Mouse (Mus musculus) limb, embryonic 14.5 days (tissue): ENCODE data around the gene Fbxo34. TPM values are rescaled to one million over a fixed set of nuclear protein-coding genes. Genes with fewer than 3 reads are reported as not detected.

ENCODE experiments used
- ATAC-seq: fragments of 200-750 bp; cut with Nextera tagmentation; 2 replicates; pipeline ENCODE4 v1.8.0; 2017; ENCODE audit warnings: low read depth, moderate number of reproducible peaks, moderate TSS enrichment; ENCODE audit not compliant: low FRiP score
- DNase-seq: peaks from one replicate; pipeline ENCODE4 v3.0.0-alpha.2; 2015; ENCODE audit warnings: low spot score
- H3K27ac ChIP-seq: fragments of 300-500 bp; sonication (generic); replicated peaks from 2 replicates; pipeline ENCODE4 v1.5.1; 2014; ENCODE audit warnings: low read depth, mild to moderate bottlenecking, low read length, moderate library complexity, mixed read lengths
- H3K27me3 ChIP-seq: fragments of 300-500 bp; sonication (generic); 2 replicates; pipeline ENCODE4 v1.6.1; 2014; ENCODE audit warnings: low read length, mixed read lengths; ENCODE audit not compliant: control insufficient read depth, insufficient read depth
- H3K36me3 ChIP-seq: fragments of 300-500 bp; sonication (generic); 2 replicates; pipeline ENCODE4 v1.6.1; 2014; ENCODE audit warnings: mild to moderate bottlenecking, low read length, moderate library complexity, mixed read lengths; ENCODE audit not compliant: control insufficient read depth, insufficient read depth
- H3K4me1 ChIP-seq: fragments of 300-500 bp; sonication (generic); 2 replicates; pipeline ENCODE4 v1.6.1; 2014; ENCODE audit warnings: antibody characterized with exemption, low read length, mixed read lengths; ENCODE audit not compliant: control insufficient read depth, insufficient read depth
- H3K4me2 ChIP-seq: fragments of 300-500 bp; sonication (generic); replicated peaks from 2 replicates; pipeline ENCODE4 v1.6.1; 2014; ENCODE audit warnings: low read depth, mild to moderate bottlenecking, low read length, moderate library complexity; ENCODE audit not compliant: severe bottlenecking
- H3K4me3 ChIP-seq: fragments of 300-500 bp; sonication (generic); replicated peaks from 2 replicates; pipeline ENCODE4 v1.5.1; 2014; ENCODE audit warnings: low read length
- H3K9ac ChIP-seq: fragments of 300-500 bp; sonication (generic); 2 replicates; pipeline ENCODE4 v1.6.1; 2014; ENCODE audit warnings: mild to moderate bottlenecking, low read depth, low read length, moderate library complexity; ENCODE audit not compliant: severe bottlenecking
- H3K9me3 ChIP-seq: fragments of 300-500 bp; sonication (generic); 2 replicates; pipeline ENCODE4 v1.6.1; 2016; ENCODE audit warnings: low read length; ENCODE audit not compliant: control insufficient read depth
- POLR2A ChIP-seq: fragments of 200-500 bp; IDR thresholded peaks from 2 replicates; pipeline ENCODE4 v1.8.0; 2012; ENCODE audit warnings: inconsistent platforms, mild to moderate bottlenecking, moderate library complexity, borderline replicate concordance; ENCODE audit not compliant: insufficient read depth, insufficient read length; ENCODE audit errors: extremely low read depth
- whole genome bisulfite sequencing: fragments of 180-500 bp; shearing (Covaris S2); extraction: QIAGEN DNeasy Blood & Tissue Kit; methylation state at CpG from one replicate; pipeline ENCODE4 v1.1.7; 2014; 5-methylcytosine and 5-hydroxymethylcytosine counted together
- polyA plus RNA-seq, 2 experiments: library from polyadenylated mRNA; depleted of rRNA in 1 of 2; stranded (reverse) in 1 of 2; unstranded in 1 of 2; fragments of >200 nt; fragmentation: Nextera tagmentation in 1 of 2; extraction: Ambion mirVana in 1 of 2; gene quantifications; 2 replicates each; pipeline versions ENCODE4 v1.2.1 to v1.2.3; 2012 to 2014

Fbxo34 gene
- polyA plus RNA-seq, 2 experiments: 19.0 to 26.0 TPM

DNA sequence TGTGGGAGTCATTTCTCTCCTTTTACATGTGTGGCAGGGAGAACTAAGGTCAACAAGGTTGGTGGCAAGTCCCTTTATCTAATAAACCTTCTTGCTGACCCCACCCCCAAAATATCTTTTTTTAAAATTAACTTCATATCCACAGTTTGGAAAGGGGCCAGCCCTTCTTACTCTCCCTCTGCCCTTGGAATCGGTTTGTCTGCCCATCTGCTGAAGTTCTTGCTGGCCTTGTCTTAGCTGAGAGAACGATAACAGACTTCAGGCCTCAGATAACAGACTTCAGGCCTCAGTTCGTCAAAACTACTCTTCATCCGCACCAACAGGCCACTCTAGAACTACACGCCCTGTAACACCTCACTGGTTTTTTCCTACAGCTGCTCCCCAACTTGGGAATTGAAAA lies 94.1 kb downstream of the Fbxo34 start:
- no peak for DNase-seq
- no peak for ATAC-seq
- no peaks in the 10 kb centered on the region for H3K9me3 ChIP-seq
- WGBS: 94% methylated on average over 5 of the region's 5 CpGs
- no peak for TF ChIP-seq POLR2A
- no peaks in the 10 kb centered on the region for H3K27me3 ChIP-seq
- peaks cover 74% of the 10 kb centered on the region for H3K36me3 ChIP-seq
- no peak overlapping the region for H3K27ac ChIP-seq
- H3K9ac ChIP-seq: no peak overlapping the region
- no peak overlapping the region for H3K4me2 ChIP-seq
- no peak overlapping the region for H3K4me3 ChIP-seq
- no peaks in the 10 kb centered on the region for H3K4me1 ChIP-seq

DNA sequence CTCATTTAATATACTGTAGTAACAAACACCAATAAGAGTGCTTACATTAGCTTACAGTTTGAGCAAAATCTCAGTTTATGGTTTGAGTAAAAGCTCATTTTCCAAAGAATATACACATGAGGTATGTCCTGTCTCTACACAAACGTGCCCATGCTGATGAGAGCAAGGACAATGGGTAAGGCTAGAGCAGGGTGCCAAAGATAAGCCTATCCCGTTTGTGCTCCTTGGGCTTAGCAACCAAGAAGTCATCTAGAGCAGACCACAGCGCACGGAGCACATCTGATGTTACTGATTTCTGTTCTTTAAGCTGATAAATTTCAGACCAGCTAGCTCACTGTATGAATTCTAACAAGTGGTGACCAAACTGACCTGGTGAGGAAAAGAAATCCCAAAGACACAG lies 94.7 kb downstream of the Fbxo34 start:
- 90% methylated on average over 4 of the region's 4 CpGs for WGBS
- Histone ChIP-seq H3K4me3 (no peak overlapping the region), H3K4me1 (no peaks in the 10 kb centered on the region), H3K36me3 (peaks cover 80% of the 10 kb centered on the region), H3K9me3 (no peaks in the 10 kb centered on the region), H3K27ac (no peak overlapping the region), H3K4me2 (no peak overlapping the region), H3K9ac (no peak overlapping the region), H3K27me3 (no peaks in the 10 kb centered on the region)
- no peak for ATAC-seq
- TF ChIP-seq POLR2A: no peak
- no peak for DNase-seq

DNA sequence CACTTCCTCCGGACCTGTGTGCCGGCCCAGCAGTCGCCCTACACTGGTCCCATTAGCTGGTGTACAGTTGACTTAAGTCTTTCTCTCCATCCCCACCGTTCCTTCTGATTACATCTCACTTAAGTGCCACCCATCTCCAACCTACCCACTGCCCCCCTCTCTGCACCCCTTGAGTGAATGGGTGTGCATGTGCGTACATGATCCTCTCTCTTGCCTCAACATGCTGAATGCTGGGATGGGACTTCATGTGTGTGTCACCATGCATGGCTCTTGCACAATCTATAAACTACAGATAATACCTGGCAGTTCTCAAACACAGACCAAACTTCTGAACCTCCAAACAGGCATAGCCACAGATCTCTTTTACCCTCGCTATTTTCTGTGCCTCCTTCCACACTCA lies 101.4 kb downstream of the Fbxo34 start:
- TF ChIP-seq POLR2A: no peak
- H3K9ac ChIP-seq: no peak overlapping the region
- H3K27ac ChIP-seq: no peak overlapping the region
- no peaks in the 10 kb centered on the region for H3K9me3 ChIP-seq
- WGBS: 94% methylated on average over 6 of the region's 6 CpGs
- no peak for ATAC-seq
- no peak overlapping the region for H3K4me2 ChIP-seq
- no peak overlapping the region for H3K4me3 ChIP-seq
- peaks cover 60% of the 10 kb centered on the region for H3K36me3 ChIP-seq
- no peaks in the 10 kb centered on the region for H3K4me1 ChIP-seq
- no peaks in the 10 kb centered on the region for H3K27me3 ChIP-seq
- no peak for DNase-seq

DNA sequence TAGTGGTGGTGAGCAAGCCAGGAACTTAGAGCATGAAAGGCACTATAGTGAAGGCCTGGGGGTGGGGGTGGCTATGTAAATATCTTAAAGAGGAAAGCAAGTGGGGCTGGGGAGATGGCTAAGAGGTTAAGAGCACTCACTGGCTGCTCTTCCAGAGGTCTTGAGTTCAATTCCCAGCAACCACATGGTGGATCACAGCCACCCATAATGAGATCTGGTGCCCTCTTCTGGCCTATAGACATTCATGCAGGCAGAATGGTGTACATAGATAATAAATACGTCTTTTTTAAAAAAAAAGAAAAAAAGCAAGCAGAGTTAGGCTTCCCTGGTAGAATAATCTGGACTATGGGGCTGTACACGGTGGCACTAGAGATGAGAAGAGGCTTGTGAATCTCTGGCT lies 103.2 kb downstream of the Fbxo34 start:
- no peak overlapping the region for H3K4me3 ChIP-seq
- H3K9me3 ChIP-seq: no peaks in the 10 kb centered on the region
- ATAC-seq (no peak), DNase-seq (no peak)
- TF ChIP-seq POLR2A: no peak
- no peaks in the 10 kb centered on the region for H3K4me1 ChIP-seq
- no peak overlapping the region for H3K4me2 ChIP-seq
- 95% methylated on average over 2 of the region's 2 CpGs for WGBS
- H3K36me3 ChIP-seq: peaks cover 52% of the 10 kb centered on the region
- no peak overlapping the region for H3K27ac ChIP-seq
- no peaks in the 10 kb centered on the region for H3K27me3 ChIP-seq
- H3K9ac ChIP-seq: no peak overlapping the region

DNA sequence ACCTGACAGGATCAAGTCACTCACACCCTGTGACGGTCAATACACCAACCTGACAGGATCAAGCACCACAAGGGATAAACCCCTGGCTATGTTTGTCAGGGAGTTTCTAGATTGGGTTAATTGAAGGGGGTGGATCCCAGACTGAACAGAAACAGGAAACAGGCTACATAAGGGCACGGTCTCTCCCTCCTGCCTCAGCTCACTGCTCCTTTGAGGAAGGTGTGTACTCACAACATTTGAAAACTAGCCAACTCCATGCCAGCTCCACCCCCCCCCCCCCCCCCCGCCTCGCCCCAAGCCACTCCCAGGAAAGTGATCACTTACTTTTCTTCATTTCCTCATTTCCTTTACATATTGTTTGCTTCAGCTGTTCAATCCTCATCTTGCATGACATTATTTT lies 104.0 kb downstream of the Fbxo34 start:
- no peaks in the 10 kb centered on the region for H3K4me1 ChIP-seq
- H3K36me3 ChIP-seq: peaks cover 45% of the 10 kb centered on the region
- no peak overlapping the region for H3K9ac ChIP-seq
- H3K27ac ChIP-seq: no peak overlapping the region
- no peak for ATAC-seq
- WGBS: 85% methylated on average over 3 of the region's 4 CpGs
- H3K27me3 ChIP-seq: no peaks in the 10 kb centered on the region
- DNase-seq: no peak
- H3K9me3 ChIP-seq: no peaks in the 10 kb centered on the region
- no peak overlapping the region for H3K4me2 ChIP-seq
- TF ChIP-seq POLR2A: no peak
- no peak overlapping the region for H3K4me3 ChIP-seq

DNA sequence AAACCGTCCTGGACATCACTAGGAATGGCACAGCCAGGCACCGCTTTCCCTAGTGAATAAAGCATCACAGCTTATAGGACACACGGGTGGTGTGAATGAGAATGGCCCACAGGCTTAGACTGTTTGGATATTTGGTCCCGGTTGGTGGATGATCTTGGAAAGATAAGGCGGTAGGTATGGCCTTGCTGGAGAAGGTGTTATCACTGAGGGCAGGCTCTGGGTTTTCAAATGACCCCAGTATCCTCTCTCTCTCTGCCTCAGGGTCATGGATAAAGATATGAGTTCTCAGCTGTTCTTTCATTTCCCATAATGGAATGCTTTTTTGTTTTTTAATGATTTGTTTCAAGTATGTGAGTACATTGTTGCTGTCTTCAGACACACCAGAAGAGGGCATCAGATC lies 105.0 kb downstream of the Fbxo34 start:
- no peaks in the 10 kb centered on the region for H3K9me3 ChIP-seq
- no peaks in the 10 kb centered on the region for H3K4me1 ChIP-seq
- DNase-seq (no peak), ATAC-seq (no peak)
- no peak overlapping the region for H3K27ac ChIP-seq
- peaks cover 38% of the 10 kb centered on the region for H3K36me3 ChIP-seq
- H3K4me3 ChIP-seq: no peak overlapping the region
- no peak overlapping the region for H3K9ac ChIP-seq
- TF ChIP-seq POLR2A: no peak
- H3K4me2 ChIP-seq: no peak overlapping the region
- H3K27me3 ChIP-seq: no peaks in the 10 kb centered on the region
- WGBS: over 99% methylated on average over 5 of the region's 5 CpGs
